Mouse (Mus musculus): ENCODE results near the gene Mroh3. TPM values are rescaled to one million over a fixed set of nuclear protein-coding genes. Genes with fewer than 3 reads are reported as not detected.

The Mroh3 gene
- polyA plus RNA-seq, 1 experiment from 2014 or later = not detected

DNA sequence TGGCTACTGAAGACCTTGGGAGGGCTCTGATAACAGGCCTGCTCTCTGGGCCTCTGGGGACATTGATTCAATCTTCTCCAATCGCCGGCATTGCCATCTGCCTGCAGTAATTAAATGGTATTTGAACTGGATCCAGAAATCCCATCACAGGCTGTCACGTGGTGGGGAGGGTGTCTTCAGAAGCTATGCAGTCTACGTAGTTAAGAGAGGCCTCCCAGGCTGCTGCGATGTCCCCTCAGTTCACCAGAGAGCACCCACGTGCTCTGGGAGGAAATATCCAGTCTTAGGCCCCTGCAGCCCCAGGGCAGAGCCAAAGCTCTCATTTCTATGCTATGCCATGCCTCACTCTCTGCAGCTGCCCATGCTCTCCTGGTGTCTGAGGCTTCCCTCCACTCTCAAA lies 70.3 kb downstream of the Mroh3 start:
- Histone ChIP-seq H3K4me3 (no peak overlapping the region), H3K27me3 (no peaks in the 10 kb centered on the region), H3K9me3 (no peaks in the 10 kb centered on the region), H3K9ac (peak overlapping the region; percentile 51), H3K36me3 (peaks cover 27% of the 10 kb centered on the region), H3K27ac (peak overlapping the region; percentile 73), H3K4me1 (replicated peaks) (peaks cover 76% of the 10 kb centered on the region), H3K4me2 (peak overlapping the region; percentile 26)
- ATAC-seq (ENCODE audit: low FRiP score) = peak; percentile 50
- WGBS = 7% methylated on average over 6 of the region's 6 CpGs

DNA sequence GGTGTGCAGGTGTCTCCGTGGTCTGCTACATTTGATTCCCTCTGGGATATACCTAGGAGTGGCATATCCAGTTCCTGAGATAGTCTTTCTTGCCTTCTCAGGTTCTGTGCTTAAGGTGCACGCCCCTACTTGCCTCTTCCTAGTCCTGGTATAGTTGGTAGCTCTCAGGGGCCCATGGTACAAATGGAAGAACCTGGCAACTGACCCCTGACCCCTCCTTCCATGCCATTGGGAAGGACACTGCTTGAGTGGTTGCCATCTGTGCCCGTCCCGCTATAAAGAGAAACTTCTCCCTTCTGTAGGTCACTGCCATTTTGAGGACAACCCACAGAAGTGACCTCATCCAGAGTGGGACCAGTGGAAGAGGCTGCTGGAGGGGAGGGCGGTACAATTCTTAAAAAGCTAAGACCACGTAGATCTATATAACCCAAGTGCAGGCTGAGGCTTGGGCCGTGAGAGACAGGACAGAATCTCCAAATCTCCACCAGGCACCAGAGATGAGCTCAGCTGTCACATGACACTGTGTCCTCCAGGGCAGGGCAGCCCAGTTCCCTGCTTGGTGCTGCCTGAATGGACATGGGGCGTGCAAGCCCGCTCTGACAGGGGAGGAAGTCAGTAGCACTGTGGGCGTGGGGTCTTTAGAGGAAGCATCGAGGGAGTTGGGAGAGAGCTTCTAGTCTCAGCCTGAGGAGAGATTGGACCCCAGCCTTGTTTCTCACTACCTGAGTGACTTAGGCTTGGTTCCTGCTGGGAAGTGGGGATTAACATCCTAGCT lies 71.3 kb downstream of the Mroh3 start:
- peaks cover 86% of the 10 kb centered on the region for H3K4me1 ChIP-seq (replicated peaks)
- H3K27me3 ChIP-seq = no peaks in the 10 kb centered on the region
- H3K4me2 ChIP-seq = peak overlapping the region; percentile 80
- no peak overlapping the region for H3K4me3 ChIP-seq
- no peak for ATAC-seq (ENCODE audit: low FRiP score)
- H3K9me3 ChIP-seq = no peaks in the 10 kb centered on the region
- 0 out of 2 replicates have a peak overlapping the region, but pooled peaks have one; percentile 51 for H3K9ac ChIP-seq
- peak overlapping the region; percentile 73 for H3K27ac ChIP-seq
- 79% methylated on average over 11 of the region's 11 CpGs for WGBS
- H3K36me3 ChIP-seq = peaks cover 23% of the 10 kb centered on the region

DNA sequence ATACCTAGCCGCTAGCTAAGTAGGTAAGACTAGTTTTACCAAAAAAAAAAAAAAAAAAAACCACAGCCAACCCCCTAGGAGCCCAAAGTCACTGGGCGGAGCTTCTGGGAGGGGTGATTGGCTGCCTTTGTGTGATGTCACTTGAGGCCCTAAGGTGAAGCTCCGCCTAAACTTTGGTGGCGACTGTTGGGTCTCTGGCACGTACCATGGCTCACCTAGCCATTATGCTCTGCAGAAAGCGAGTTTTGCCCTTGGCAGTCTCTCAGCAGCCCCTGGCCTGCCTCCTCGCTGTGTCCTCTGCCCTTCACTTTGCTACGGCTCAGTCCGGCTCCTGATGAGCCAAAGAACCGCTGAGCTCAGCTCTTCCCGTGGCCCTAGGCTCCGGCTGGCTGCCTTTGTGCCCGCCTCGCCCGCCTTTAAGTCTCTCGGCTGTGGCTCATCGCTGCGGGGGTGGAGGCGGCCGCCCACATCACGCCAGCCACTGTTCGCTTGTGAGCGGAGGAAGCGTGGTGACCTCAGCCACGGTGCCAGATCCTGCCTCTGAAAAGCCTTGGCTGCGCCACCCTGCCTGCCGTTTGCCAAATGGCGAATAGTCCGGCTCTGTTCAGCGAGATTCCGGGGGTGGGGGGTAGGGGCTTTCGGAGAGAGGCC lies 72.5 kb downstream of the Mroh3 start:
- H3K27me3 ChIP-seq = no peaks in the 10 kb centered on the region
- peaks cover 98% of the 10 kb centered on the region for H3K4me1 ChIP-seq (replicated peaks)
- H3K9ac ChIP-seq = peak overlapping the region; percentile 71
- peak overlapping the region; percentile 84 for H3K27ac ChIP-seq
- H3K9me3 ChIP-seq = no peaks in the 10 kb centered on the region
- peak; percentile 18 for ATAC-seq (ENCODE audit: low FRiP score)
- peaks cover 12% of the 10 kb centered on the region for H3K36me3 ChIP-seq
- peak overlapping the region; percentile 44 for H3K4me3 ChIP-seq
- peak overlapping the region; percentile 80 for H3K4me2 ChIP-seq
- WGBS = under 1% methylated on average over 32 of the region's 32 CpGs

DNA sequence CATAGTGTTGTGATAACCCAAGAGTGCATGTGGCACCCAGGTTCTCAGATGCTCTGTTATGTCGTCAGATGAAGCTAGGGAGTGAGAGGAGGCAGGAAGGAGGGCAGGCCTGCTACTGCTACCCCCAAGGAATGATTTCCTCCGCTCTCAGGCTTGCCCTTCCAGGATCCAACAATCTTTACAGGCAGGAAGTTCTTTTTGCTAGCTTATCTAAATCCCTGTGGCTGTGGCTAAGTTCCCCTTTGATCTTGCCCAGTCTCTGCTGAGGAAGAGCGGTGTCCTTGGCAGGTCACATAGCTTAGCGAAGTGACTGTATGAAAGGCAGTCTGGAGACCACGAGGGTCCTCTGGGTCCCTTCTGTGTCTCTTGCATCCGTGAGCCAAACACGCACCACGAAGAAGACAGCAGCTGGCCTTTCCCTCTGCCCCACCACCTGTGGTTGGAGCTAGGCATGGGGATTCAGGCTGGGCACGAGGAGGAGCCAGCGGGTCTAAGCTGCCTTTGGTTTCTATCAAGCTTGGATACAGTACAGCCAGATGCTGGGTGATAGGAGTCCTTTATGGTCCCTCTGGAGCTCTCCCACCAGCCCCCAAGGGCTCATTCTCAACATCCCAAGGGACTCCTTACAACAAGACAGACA lies 74.3 kb downstream of the Mroh3 start:
- Histone ChIP-seq H3K36me3 (peaks cover 4% of the 10 kb centered on the region; the same call in 1 of the 2 replicates), H3K27me3 (no peaks in the 10 kb centered on the region), H3K4me3 (no peak overlapping the region), H3K27ac (peak overlapping the region; percentile 70; the same call in 1 of the 2 replicates), H3K4me2 (peak overlapping the region; percentile 82), H3K4me1 (replicated peaks) (peaks cover 100% of the 10 kb centered on the region), H3K9ac (peak overlapping the region; percentile 21; the same call in 1 of the 2 replicates), H3K9me3 (no peaks in the 10 kb centered on the region)
- no peak for ATAC-seq (ENCODE audit: low FRiP score)
- WGBS = 42% methylated on average over 10 of the region's 10 CpGs

DNA sequence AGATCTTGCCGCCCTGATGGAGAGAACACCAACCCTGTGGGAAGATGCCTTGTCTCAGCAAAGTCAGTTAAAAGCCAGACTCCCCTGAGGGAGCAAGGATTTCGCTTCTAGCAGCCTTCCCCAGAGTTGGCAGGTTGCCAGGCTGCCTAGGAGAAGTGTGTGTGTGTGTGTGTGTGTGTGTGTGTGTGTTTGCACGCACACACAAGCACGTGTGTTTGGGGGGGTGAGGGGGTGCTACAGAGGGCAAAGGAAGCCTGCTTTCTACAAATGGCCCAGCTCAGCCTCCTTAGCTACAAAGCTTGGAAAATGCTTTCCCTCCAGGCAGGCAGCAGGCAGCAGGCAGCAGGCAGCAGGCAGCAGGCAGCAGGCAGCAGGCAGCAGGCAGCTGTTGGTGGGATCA lies 75.1 kb downstream of the Mroh3 start:
- Histone ChIP-seq H3K4me2 (peak overlapping the region; percentile 82), H3K27me3 (no peaks in the 10 kb centered on the region), H3K9me3 (no peaks in the 10 kb centered on the region), H3K36me3 (peaks cover 4% of the 10 kb centered on the region; the same call in 1 of the 2 replicates), H3K9ac (peak overlapping the region; percentile 26), H3K4me3 (peak overlapping the region; percentile 8; the same call in 1 of the 2 replicates), H3K27ac (peak overlapping the region; percentile 70), H3K4me1 (replicated peaks) (peaks cover 100% of the 10 kb centered on the region)
- WGBS = 4% methylated on average over 4 of the region's 4 CpGs
- no peak for ATAC-seq (ENCODE audit: low FRiP score)

DNA sequence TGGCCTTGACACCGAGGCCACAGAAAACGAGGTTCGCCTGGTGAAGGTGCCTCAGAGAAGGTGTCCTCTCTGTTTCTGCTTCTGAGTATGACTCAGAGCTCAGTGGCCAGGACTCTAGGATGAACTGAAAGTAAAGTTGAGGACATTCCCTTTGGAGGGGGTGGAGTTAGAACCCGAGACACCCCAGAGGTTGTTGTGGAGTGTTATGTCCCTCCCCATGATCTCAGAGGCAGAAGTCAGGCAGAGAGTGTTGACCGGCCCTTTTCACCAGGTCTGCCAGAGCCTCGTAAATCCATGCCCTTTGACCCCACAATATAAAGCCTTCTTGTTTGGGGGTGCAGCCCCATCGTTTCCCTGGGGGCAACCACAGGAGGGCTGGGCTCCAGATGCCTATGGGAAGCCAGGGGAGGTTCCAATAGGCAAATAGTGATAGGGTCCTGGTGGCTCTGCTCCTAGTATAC lies 75.5 kb downstream of the Mroh3 start:
- peaks cover 4% of the 10 kb centered on the region; the same call in 1 of the 2 replicates for H3K36me3 ChIP-seq
- peak overlapping the region; percentile 82 for H3K4me2 ChIP-seq
- 26% methylated on average over 7 of the region's 7 CpGs for WGBS
- peak overlapping the region; percentile 26 for H3K9ac ChIP-seq
- ATAC-seq (ENCODE audit: low FRiP score) = no peak
- H3K27me3 ChIP-seq = no peaks in the 10 kb centered on the region
- H3K9me3 ChIP-seq = no peaks in the 10 kb centered on the region
- peaks cover 99% of the 10 kb centered on the region for H3K4me1 ChIP-seq (replicated peaks)
- H3K27ac ChIP-seq = peak overlapping the region; percentile 70
- peak overlapping the region; percentile 8 for H3K4me3 ChIP-seq

DNA sequence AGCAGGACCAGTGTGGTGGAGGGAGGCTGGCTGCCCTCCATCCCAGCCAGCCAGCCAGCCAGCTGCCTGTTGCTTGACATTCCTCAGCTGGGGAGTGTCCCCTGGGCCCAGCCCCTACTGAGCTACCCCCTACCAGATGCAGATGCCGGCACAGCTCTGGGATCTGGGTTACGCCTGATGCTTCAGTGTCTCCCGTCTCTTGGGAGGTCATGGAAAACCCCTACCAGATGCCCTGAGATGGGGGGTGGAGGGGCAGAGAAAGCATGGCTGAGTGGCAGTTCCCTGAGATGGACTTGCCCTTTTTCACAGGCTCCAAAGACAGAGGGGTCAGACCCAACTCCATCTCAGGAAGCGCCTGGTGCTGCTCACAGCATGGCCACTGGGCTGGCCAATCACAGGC lies 76.1 kb downstream of the Mroh3 start:
- H3K9me3 ChIP-seq = no peaks in the 10 kb centered on the region
- H3K27me3 ChIP-seq = no peaks in the 10 kb centered on the region
- peak overlapping the region; percentile 8 for H3K4me3 ChIP-seq
- WGBS = 41% methylated on average over 4 of the region's 4 CpGs
- H3K4me1 ChIP-seq (replicated peaks) = peaks cover 95% of the 10 kb centered on the region
- H3K4me2 ChIP-seq = peak overlapping the region; percentile 82
- H3K9ac ChIP-seq = peak overlapping the region; percentile 63
- peaks cover 4% of the 10 kb centered on the region; the same call in 1 of the 2 replicates for H3K36me3 ChIP-seq
- peak overlapping the region; percentile 70 for H3K27ac ChIP-seq
- no peak for ATAC-seq (ENCODE audit: low FRiP score)

DNA sequence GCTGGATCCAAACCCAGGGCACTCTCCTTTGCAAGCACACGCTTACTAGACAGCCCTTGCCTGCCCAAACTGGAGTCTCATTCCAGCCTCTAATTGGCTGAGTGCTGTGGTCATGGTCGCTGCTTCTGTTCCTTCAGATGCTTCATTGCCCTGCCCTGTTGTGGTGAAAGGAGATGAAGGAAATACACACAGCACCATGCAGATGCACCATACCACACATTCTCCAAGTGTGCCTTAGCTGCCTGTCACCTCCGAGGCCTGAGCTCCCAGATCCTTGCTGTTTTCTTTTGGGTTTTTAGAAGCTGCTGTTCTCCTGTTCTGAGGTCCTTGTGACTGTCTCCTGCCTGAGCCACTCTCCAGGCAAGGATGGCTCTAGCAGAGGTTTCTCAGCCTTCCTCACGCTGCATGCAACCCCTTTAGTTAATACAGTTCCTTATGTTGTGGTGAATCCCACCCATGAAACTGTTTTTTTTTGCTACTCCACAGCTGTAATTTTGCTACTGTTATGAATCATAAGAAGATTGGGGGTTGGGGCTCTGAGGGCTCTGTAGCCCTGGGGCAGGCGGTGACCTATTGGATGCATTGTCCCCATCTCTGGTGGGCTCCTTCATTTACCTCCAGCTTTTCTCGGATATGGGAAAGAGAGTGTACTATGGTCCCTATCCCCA lies 76.7 kb downstream of the Mroh3 start:
- H3K4me1 ChIP-seq (replicated peaks) = peaks cover 90% of the 10 kb centered on the region
- 64% methylated on average over 6 of the region's 6 CpGs for WGBS
- H3K9ac ChIP-seq = peak overlapping the region; percentile 63
- no peak for ATAC-seq (ENCODE audit: low FRiP score)
- no peaks in the 10 kb centered on the region for H3K27me3 ChIP-seq
- peaks cover 4% of the 10 kb centered on the region; the same call in 1 of the 2 replicates for H3K36me3 ChIP-seq
- peak overlapping the region; percentile 82 for H3K4me2 ChIP-seq
- H3K4me3 ChIP-seq = peak overlapping the region; percentile 8; the same call in 1 of the 2 replicates
- peak overlapping the region; percentile 70; the same call in 1 of the 2 replicates for H3K27ac ChIP-seq
- H3K9me3 ChIP-seq = no peaks in the 10 kb centered on the region

DNA sequence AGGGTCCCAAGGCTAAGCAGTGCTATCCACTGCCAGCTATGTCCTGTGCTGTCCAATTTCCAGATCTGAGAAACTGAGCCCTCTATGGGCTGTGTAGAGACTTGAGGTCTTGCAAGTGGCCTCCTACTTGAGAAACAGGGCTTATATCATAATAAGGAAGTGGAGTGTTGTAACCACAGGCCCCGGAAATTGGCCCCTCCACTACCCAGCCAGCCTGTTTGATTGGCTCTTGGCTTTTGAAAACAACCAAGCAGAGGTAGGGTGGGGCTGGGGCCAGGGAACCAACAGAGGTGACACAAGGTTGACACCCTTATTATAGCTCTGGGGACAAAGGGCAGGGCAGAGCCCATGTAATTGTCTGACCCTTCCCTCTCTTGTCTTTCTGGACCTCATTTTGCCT lies 77.6 kb downstream of the Mroh3 start:
- H3K9ac ChIP-seq = peak overlapping the region; percentile 99; the same call in 1 of the 2 replicates
- WGBS = 62% methylated on average over 1 of the region's 1 CpGs
- no peak for ATAC-seq (ENCODE audit: low FRiP score)
- peak overlapping the region; percentile 94 for H3K4me3 ChIP-seq
- H3K4me2 ChIP-seq = peak overlapping the region; percentile 82
- peaks cover 90% of the 10 kb centered on the region for H3K4me1 ChIP-seq (replicated peaks)
- H3K9me3 ChIP-seq = no peaks in the 10 kb centered on the region
- peaks cover under 1% of the 10 kb centered on the region; the same call in 1 of the 2 replicates for H3K27me3 ChIP-seq
- peaks cover 4% of the 10 kb centered on the region; the same call in 1 of the 2 replicates for H3K36me3 ChIP-seq
- no peak overlapping the region for H3K27ac ChIP-seq

DNA sequence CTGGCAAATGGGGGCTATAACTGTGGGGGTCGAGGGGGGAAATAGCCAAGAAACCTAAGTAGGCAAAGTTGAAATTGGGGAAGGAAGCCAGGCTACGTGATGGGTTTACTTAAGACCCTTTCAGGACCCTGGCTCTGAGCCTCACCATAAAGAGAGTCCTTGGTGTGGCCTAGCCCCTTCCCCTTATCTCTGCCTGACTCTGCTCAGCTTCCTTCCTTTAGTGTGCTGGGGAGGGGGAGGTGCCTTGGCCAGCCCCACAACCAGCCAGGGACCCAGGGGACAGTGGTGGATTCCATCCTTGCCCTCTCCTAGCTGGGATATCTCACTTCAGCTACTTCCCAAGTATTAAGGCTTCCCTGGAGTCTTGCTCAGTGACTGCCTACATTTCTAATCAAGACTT lies 78.1 kb downstream of the Mroh3 start:
- Histone ChIP-seq H3K4me3 (peak overlapping the region; percentile 94), H3K9me3 (no peaks in the 10 kb centered on the region), H3K4me1 (replicated peaks) (peaks cover 88% of the 10 kb centered on the region), H3K27ac (no peak overlapping the region), H3K36me3 (peaks cover 4% of the 10 kb centered on the region; the same call in 1 of the 2 replicates), H3K9ac (peak overlapping the region; percentile 99), H3K4me2 (peak overlapping the region; percentile 82), H3K27me3 (peaks cover 6% of the 10 kb centered on the region; the same call in 1 of the 2 replicates)
- no peak for ATAC-seq (ENCODE audit: low FRiP score)
- WGBS = 87% methylated on average over 2 of the region's 2 CpGs

DNA sequence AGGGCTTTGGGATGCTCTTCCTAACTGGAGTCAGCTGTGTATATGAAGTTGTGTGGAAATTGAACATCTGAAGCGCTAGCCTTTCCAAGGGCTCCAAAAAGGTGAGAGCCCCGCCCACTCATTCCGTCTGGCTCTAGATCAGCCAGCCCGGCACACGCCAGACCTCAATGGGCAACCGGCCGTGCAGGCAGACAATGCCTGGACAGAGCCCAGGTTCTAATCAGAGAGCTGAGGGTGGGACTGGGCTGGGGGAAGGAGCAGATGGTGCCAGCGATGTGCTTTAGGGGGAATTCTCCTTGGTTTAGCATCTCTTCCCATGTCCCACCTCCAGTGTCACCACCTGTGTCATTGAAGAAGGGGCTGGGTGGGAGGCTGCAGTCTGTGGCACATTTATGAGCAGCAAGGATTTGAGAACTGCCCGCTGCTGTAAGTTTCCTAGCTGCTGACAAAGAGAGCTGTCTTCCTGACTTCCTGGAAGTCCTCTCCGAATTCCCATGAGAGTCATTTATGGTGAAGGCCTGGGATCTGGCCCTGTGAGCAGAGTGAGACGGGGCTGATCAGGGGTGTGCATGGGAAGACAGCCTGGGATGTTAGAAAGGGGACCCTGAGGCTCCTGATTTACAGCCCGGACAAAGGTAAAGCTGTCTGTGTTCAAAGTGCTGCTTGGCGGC lies 78.9 kb downstream of the Mroh3 start:
- H3K27ac ChIP-seq = peak overlapping the region; percentile 97
- peak overlapping the region; percentile 82 for H3K4me2 ChIP-seq
- 32% methylated on average over 13 of the region's 13 CpGs for WGBS
- no peaks in the 10 kb centered on the region for H3K9me3 ChIP-seq
- ATAC-seq (ENCODE audit: low FRiP score) = no peak
- peak overlapping the region; percentile 99 for H3K9ac ChIP-seq
- peaks cover 4% of the 10 kb centered on the region; the same call in 1 of the 2 replicates for H3K36me3 ChIP-seq
- H3K27me3 ChIP-seq = peaks cover 12% of the 10 kb centered on the region; the same call in 1 of the 2 replicates
- H3K4me1 ChIP-seq (replicated peaks) = peaks cover 88% of the 10 kb centered on the region
- H3K4me3 ChIP-seq = peak overlapping the region; percentile 94

Data from hindbrain, embryonic 13.5 days (tissue).